Mouse (Mus musculus) adrenal gland, postnatal 36 days (tissue): ENCODE measurements at regions not wholly inside any gene's neighbourhood (a gene's known extent, or its start where the extent isn't known, plus 50 kb on each side); places are given as distances from the start of the nearest gene placed in this dataset.

Experiments
- DNase-seq, 2 experiments: peaks; one replicate each; pipeline ENCODE4 v3.0.0; 2021; ENCODE audit warnings: mixed read lengths in 1 of 2

- no peak for DNase-seq
Measured at GRCm38 (mm10) chr3:35027898-35028297, 377.7 kb downstream of the Sox2 start.

GRCm38 (mm10) chr3:35029924-35030323, 379.7 kb downstream of the Sox2 start:
- DNase-seq: no peak

- DNase-seq: no peak
Measured at GRCm38 (mm10) chr3:35033587-35033986, 383.4 kb downstream of the Sox2 start.

DNA sequence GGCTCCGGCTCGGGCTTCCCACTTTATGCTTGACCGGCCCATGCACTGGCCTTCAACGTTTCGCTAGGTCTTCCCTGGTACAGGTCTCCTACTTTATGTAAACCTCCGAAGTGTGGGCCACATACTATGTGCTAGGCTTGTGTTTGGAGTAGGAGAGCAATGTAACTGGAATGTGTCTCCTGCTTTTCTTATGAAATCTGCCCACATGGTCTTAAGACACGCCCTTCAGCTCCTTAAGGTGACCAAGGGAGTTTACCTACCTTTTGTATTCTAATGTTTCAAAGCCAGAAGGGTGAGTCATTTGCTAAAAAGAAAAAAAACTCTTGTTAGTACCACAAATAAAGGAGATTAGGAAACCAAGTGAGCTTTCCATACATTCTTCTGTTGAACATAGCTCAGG, 385.0 kb downstream of the Sox2 start:
- DNase-seq: no peak

DNA sequence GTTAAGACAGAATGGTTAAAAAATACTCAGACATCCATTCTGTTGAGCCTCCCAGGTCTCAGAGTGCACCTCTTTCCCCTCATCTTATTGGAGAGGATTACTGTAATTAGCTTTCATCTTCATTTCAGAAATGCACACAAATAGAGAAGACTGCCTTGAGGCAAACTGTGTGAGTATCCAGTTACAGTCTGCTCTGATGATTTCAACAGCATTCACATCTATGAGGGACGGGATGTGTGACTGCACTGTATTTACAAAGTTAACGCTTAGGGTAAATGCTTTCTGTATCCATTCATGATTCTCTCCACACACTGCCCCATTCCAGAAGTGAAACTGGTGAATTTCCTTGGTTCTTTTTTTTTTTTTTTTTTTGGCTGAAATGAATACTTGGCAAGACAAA, 393.5 kb downstream of the Sox2 start:
- no peak for DNase-seq

- DNase-seq: no peak
Measured at GRCm38 (mm10) chr3:35059438-35059837, 409.2 kb downstream of the Sox2 start.

GRCm38 (mm10) chr3:35060042-35060441, 409.8 kb downstream of the Sox2 start:
- DNase-seq: no peak

- DNase-seq: no peak
Measured at GRCm38 (mm10) chr3:35066824-35067223, 416.6 kb downstream of the Sox2 start.

DNA sequence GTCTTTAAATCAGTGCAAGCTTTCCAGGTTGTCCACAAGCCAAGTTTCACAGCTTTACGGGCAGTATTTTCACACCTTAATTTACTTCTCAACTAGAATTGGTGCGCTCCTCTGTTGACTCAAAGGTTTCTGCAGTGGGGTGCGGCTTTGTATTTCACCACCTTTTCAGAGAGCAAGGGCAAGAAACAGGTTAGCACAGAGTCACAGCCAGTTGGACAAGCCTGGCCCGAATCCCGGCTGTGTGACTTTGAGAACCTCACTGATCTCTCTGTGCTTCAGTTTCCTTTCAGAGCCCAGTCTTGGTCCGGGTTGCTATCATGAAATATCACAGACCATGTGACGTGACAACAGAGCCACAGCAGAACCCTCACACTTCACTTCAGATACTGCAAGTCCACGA, 418.4 kb downstream of the Sox2 start:
- DNase-seq: no peak

- no peak for DNase-seq
Measured at GRCm38 (mm10) chr3:35071046-35071445, 420.8 kb downstream of the Sox2 start.

- DNase-seq: no peak
Measured at GRCm38 (mm10) chr3:35079887-35080286, 429.7 kb downstream of the Sox2 start.

DNA sequence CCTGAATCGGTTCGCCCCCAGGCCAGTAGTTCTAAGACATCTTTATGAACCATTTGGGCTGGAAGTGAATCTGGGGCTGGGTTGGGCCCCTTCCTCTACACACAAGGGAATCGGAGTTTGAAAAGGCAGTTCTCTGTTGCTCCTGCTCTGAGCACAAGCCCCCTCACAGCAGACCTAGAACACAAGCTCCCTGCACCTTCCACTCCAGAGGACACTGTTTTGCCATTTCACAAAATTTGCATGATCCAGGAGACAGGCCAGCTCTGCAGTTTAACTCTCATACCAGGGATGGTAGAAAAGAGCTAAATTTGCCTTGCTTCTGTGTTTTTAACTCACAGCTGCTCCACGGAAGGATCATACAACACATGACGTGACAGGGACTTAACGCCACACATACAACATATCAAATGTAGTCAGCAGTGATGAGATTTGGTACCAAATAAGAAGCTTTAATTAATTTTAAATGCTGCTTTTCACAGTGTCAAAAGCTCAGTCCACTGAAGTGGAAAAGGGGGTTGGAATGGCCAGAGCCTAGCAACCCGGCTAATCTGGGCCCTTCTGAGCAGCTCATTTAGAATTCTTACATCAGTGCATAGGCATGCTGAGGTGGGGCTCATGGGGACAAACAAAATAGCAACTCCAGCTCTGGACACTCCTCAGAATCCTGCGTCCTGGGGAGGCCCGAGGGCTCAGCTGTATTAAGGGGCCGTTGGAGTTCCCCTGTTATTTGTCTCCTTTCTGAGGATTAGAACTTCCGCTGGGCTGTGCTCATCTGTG, 434.1 kb downstream of the Sox2 start:
- no peak for DNase-seq

DNA sequence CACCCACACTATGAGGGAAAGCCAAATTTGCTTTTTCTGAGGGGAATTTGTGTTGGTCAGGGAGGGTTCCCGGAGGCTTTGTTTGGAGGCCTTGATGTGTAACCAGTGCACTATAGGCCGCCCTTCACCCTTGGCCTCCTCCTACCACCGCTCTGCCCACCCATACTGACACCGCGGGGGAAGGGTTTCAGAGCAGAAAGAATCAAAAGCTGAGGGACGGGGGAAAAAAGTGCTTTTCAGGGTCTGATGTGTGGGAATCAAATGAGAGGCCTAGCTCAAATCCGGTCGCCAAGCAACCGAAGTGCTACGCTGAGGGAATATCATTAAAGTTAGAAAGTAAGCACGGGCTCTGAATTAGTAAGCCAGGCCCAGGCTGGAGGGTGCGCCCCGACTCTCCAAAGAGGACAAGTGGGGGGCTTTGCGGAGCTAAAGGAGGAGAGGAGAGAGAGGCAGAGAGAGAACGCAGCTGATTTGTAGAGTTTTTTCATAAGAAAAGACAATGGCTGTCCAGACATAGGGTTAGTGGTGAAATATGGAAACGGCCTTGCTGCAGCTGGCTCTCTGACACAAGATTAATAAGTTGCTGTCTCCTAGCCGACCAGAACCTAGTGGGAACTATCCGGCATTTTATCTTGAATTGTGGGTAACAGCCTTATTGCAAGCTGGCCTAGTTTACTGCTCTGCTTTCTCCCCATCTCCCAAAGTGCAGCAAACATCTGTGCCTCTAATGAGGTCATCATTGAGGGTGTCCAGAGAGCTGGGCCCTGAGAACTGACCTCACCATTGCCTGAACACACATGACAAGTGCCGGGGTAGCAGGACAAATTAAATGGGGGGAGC, 438.3 kb downstream of the Sox2 start:
- DNase-seq: no peak

GRCm38 (mm10) chr3:35090496-35091133, 440.4 kb downstream of the Sox2 start:
- no peak for DNase-seq

DNA sequence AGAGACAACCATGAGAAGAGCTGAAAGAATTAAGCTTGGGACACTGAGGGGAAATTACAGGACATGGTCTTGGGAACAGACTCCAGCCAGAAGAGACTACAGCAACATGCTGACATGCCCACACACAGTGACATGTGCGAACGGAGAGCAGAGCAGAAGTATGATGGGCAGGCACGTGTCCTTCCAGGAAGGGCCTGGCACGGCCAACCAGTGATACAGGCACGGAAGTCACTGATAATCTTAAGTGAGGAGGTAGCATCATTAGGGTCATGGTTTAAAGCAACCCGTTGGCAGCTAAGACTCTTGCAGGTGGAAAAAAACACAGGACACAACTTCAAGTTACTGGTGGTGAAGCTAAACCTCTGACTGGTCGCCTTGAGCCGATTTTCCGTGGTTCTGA, 442.8 kb downstream of the Sox2 start:
- DNase-seq: no peak

DNA sequence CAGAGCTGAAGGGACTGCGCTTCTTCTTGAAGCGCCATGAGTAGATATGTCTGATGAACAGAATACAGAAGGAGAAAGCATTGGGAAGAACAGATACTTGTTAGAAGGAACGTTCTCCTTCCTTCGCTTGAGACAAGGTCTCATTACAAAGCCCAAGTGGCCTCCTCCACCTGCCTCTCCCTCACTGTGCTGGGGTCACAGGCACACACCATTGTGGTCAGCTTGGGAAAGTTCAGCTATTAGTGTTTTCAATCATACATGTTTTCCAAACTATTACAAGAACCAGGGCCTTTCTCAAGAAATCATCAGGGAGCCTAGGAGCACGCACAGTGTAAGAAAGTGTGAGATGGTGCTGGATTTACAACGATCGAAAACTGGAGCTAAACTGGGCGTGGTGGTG, 445.0 kb downstream of the Sox2 start:
- no peak for DNase-seq

DNA sequence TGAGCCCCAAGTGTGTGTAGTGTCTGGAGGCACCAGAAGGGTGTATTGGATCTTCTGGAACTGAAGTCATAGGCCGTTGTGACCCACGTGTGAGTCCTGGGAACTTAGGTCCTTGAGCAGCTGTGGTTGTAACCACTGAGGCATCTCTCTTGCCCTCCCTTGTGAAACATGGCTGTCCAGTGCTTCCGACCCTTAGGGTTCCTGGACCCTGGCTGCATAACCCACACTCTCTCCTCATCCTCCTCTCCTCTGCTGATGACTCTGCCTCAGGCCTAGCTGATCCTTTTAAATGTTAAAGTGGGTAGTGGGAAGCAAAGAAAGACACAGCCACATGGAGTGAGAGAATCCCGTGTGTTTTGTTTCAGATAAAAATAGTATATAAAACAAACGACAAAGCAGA, 446.2 kb downstream of the Sox2 start:
- DNase-seq: no peak

DNA sequence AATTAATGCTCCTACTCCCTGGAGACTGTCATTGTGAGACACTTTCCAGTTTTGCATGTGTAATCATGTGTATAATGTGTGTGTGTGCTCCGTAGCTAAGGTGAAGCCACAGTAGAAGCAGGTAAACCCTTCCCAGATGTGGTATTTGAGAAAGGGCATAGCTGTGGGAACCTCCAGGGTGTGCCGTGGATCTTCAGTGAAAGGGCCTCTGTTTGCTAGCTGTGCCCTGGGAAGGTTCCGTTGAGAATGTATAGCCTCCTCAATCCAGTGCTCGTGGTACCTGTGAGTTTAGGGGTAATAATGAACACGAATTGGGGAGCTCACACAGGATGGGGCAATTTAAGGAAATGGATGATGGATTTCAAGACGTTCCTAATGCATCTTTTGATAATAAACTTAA, 447.6 kb downstream of the Sox2 start:
- no peak for DNase-seq

- DNase-seq: no peak
Measured at GRCm38 (mm10) chr3:35099226-35099625, 449.0 kb downstream of the Sox2 start.

GRCm38 (mm10) chr3:35099876-35100420, 449.7 kb downstream of the Sox2 start:
- DNase-seq: no peak

- no peak for DNase-seq
Measured at GRCm38 (mm10) chr3:35101286-35101685, 451.1 kb downstream of the Sox2 start.

- DNase-seq: no peak
Measured at GRCm38 (mm10) chr3:35101951-35102350, 451.7 kb downstream of the Sox2 start.
